Mouse (Mus musculus): ENCODE data around the gene Ctns. TPM values are rescaled to one million over a fixed set of nuclear protein-coding genes. Genes with fewer than 3 reads are reported as not detected.
A peak's percentile ranks its signal among the peaks of the same experiment; 100 is the strongest.

The Ctns gene
- polyA plus RNA-seq (2014; fragmentation: Nextera tagmentation; extraction: Ambion mirVana): 12.7 and 14.9 TPM in 2 replicates

DNA sequence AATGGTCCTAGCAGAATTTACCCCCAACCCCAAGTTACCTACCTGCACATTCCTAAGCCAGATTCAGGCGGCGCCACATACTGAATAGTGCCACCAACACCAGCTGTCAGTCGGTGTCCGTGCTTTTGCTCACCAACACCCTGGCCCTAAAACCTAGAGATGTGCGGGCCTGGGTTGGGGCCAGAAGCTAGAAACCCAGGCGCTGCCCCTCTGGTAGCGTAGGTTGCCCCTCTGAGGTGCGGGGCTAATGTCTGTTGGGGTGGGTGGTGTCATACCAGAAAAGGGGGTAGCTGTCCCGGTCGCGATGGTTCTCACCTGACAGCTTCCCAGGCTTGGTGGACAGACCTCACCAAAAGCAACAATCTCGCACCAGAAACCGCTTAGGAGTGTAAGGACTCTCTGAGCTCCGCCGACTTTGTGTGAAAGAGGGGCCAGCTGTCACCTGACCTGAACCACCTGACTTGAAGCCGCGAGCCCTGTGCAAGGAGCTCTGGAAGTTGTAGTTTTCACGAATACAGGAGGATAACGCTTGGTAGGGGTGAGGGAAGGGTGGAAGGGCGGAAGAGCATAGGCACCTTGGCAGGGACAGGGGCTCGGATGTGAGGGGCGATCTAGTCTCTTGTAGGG is at the start of gene Ctns:
Gene Ctns (minus strand): TSS at position 440 of the 627 bp plus-strand sequence.
- Histone ChIP-seq H3K4me1 (ENCODE audit: control insufficient read depth, insufficient read depth, low read length) (no peaks in the 10 kb centered on the region), H3K27me3 (ENCODE audit: control insufficient read depth, insufficient read depth, low read length) (no peaks in the 10 kb centered on the region), H3K27ac (ENCODE audit: low read depth, low read length) (no peak within 1 kb of the TSS), H3K9ac (ENCODE audit: low read depth, low read length) (peak within 1 kb of the TSS; percentile 75), H3K4me3 (ENCODE audit: low read depth, low read length) (peak within 1 kb of the TSS; percentile 71), H3K36me3 (ENCODE audit: control insufficient read depth, insufficient read depth, low read length) (no peaks in the 10 kb centered on the region), H3K4me2 (peak within 1 kb of the TSS; percentile 99), H3K9me3 (replicated peaks; ENCODE audit: control insufficient read depth, low read length) (no peaks in the 10 kb centered on the region)
- WGBS (ENCODE audit: insufficient replicate concordance): under 1% methylated on average over 22 of the region's 22 CpGs
- peak; percentile 95 for ATAC-seq (replicated peaks; ENCODE audit: insufficient number of reproducible peaks, low FRiP score, low TSS enrichment)

DNA sequence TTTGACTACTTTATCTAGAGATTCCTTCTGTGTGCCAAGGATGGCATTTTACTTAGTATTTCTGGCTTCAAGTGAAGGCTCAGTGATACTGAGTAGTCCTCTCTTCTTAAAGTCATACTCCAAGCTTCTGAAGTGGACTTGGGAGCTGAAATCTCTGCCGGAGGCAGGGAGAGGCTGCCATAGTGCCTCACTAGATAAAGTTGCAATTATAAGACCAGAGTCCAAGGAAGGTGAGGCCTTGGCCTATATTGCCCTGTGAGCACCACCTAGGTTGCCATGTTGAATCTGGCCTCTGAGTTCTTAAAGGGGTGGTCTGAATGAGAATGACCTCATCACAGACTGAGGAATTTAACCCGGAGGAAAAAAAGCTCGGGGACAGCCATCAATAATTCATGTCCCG is 43.9 kb upstream of the Ctns start:
- no peaks in the 10 kb centered on the region for H3K9me3 ChIP-seq (replicated peaks; ENCODE audit: control insufficient read depth, low read length)
- no peaks in the 10 kb centered on the region for H3K36me3 ChIP-seq (ENCODE audit: control insufficient read depth, insufficient read depth, low read length)
- ATAC-seq (replicated peaks; ENCODE audit: insufficient number of reproducible peaks, low FRiP score, low TSS enrichment): no peak
- WGBS (ENCODE audit: insufficient replicate concordance): 81% methylated on average over 4 of the region's 4 CpGs
- no peak overlapping the region for H3K4me3 ChIP-seq (ENCODE audit: low read depth, low read length)
- no peak overlapping the region for H3K4me2 ChIP-seq
- no peak overlapping the region for H3K9ac ChIP-seq (ENCODE audit: low read depth, low read length)
- no peaks in the 10 kb centered on the region for H3K27me3 ChIP-seq (ENCODE audit: control insufficient read depth, insufficient read depth, low read length)
- H3K27ac ChIP-seq (ENCODE audit: low read depth, low read length): no peak overlapping the region
- H3K4me1 ChIP-seq (ENCODE audit: control insufficient read depth, insufficient read depth, low read length): no peaks in the 10 kb centered on the region

DNA sequence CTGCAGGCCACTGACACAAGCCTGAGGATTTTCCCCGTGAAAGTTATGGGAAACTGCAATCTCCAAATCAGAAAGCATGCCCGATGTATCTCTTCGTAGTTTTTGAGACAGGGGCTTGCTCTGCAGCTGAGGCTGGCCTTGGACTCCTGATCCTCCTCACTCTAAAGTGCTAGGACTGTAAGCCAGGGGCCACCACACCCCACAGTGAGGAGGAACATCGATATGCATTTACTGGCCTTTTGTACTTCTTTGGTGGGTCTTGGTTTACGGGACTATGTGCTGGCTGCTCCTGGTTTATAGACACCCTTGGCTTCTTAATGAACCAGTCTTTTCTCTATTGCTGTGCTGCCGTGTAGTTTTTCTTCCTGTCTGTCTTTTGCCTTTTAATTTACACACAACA is 43.4 kb upstream of the Ctns start:
- no peaks in the 10 kb centered on the region for H3K36me3 ChIP-seq (ENCODE audit: control insufficient read depth, insufficient read depth, low read length)
- no peak overlapping the region for H3K4me3 ChIP-seq (ENCODE audit: low read depth, low read length)
- no peak overlapping the region for H3K27ac ChIP-seq (ENCODE audit: low read depth, low read length)
- no peak overlapping the region for H3K4me2 ChIP-seq
- H3K9me3 ChIP-seq (replicated peaks; ENCODE audit: control insufficient read depth, low read length): no peaks in the 10 kb centered on the region
- ATAC-seq (replicated peaks; ENCODE audit: insufficient number of reproducible peaks, low FRiP score, low TSS enrichment): no peak
- no peaks in the 10 kb centered on the region for H3K27me3 ChIP-seq (ENCODE audit: control insufficient read depth, insufficient read depth, low read length)
- H3K9ac ChIP-seq (ENCODE audit: low read depth, low read length): no peak overlapping the region
- no peaks in the 10 kb centered on the region for H3K4me1 ChIP-seq (ENCODE audit: control insufficient read depth, insufficient read depth, low read length)
- 78% methylated on average over 6 of the region's 6 CpGs for WGBS (ENCODE audit: insufficient replicate concordance)

DNA sequence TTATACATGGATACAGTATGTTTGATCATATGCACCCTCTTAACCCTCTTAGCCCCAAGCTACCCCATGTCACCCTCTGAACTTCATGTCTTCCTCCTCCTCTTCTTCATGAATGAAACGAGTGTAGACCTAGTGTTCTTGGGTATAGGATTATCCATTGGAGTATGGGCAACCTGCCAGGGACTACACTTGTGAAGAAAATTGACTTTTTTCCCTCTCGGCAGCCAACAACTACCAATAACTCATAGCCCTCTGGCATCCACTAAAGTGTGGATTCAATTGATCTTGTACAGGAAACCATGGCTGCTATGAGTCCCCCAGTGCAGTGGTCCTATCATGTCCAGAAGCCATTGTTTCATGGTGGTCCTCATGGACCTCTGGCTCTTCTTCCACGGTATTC is 37.9 kb upstream of the Ctns start:
- H3K9ac ChIP-seq (ENCODE audit: low read depth, low read length): no peak overlapping the region
- no peaks in the 10 kb centered on the region for H3K9me3 ChIP-seq (replicated peaks; ENCODE audit: control insufficient read depth, low read length)
- no peak overlapping the region for H3K27ac ChIP-seq (ENCODE audit: low read depth, low read length)
- H3K36me3 ChIP-seq (ENCODE audit: control insufficient read depth, insufficient read depth, low read length): no peaks in the 10 kb centered on the region
- H3K4me2 ChIP-seq: no peak overlapping the region
- H3K27me3 ChIP-seq (ENCODE audit: control insufficient read depth, insufficient read depth, low read length): no peaks in the 10 kb centered on the region
- H3K4me3 ChIP-seq (ENCODE audit: low read depth, low read length): no peak overlapping the region
- H3K4me1 ChIP-seq (ENCODE audit: control insufficient read depth, insufficient read depth, low read length): no peaks in the 10 kb centered on the region
- no peak for ATAC-seq (replicated peaks; ENCODE audit: insufficient number of reproducible peaks, low FRiP score, low TSS enrichment)
- WGBS (ENCODE audit: insufficient replicate concordance): 77% methylated on average over 3 of the region's 3 CpGs

DNA sequence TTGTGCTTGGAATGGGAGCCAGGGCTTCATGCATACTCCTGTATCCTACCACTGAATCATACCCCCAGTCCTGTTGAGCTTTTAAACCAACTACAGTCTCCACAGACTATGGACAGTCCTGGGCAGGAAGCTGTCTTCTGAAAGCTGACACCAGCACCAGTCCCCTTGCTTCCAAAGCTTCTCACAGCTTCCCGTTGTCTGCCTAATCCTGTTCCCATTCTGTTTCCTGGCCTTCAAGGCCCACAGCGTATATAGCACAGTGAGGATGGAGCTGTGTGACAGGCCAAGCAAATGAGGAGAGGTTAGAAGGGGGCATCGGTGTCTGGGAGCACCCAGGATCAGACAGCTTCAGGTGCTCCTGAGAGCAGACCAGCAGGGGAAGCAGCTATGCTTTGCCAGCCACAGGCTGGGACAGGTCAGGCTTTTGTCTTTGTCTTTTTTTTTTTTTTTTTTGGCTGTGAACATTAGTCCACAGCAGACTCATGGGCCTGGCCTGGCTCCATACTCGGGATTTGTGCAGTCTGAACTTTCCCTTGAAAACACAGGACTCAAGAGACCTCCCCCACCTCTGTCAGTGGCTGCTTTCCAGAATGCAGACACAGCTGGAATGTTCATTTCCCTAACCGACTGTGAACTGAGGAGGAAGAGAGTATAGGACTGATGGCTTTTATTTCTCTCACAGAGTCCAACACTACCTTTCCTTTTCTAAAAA is 37.3 kb upstream of the Ctns start:
- WGBS (ENCODE audit: insufficient replicate concordance): 32% methylated on average over 5 of the region's 5 CpGs
- no peaks in the 10 kb centered on the region for H3K9me3 ChIP-seq (replicated peaks; ENCODE audit: control insufficient read depth, low read length)
- H3K4me2 ChIP-seq: no peak overlapping the region
- H3K27me3 ChIP-seq (ENCODE audit: control insufficient read depth, insufficient read depth, low read length): no peaks in the 10 kb centered on the region
- 0 out of 2 replicates have a peak overlapping the region, but pooled peaks have one; percentile 18 for H3K27ac ChIP-seq (ENCODE audit: low read depth, low read length)
- H3K4me3 ChIP-seq (ENCODE audit: low read depth, low read length): no peak overlapping the region
- no peak overlapping the region for H3K9ac ChIP-seq (ENCODE audit: low read depth, low read length)
- ATAC-seq (replicated peaks; ENCODE audit: insufficient number of reproducible peaks, low FRiP score, low TSS enrichment): no peak
- no peaks in the 10 kb centered on the region for H3K36me3 ChIP-seq (ENCODE audit: control insufficient read depth, insufficient read depth, low read length)
- no peaks in the 10 kb centered on the region for H3K4me1 ChIP-seq (ENCODE audit: control insufficient read depth, insufficient read depth, low read length)

DNA sequence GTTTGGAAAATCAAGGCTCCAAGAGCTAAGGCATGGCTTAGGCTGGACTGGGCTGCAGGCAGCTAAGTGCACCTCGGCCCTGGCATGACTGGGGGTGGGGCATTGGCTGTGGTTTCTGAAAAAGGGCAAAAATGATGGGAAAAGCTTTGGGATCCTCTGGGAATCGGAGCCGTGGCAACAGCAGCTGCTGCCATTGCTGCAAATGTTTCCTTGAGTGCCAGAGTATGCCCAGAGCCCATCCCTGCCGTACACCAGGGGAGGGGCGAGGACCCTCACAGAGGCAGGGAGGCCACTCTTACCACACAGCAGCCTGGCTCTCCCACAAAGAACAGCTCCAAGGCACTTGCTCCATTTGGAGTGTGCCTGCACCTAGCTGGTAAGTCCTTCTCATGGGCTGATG is 35.1 kb upstream of the Ctns start, which contains the start of gene Trpv1:
Gene Trpv1 (plus strand): TSS at position 301 of the 400 bp plus-strand sequence.
- no peaks in the 10 kb centered on the region for H3K4me1 ChIP-seq (ENCODE audit: control insufficient read depth, insufficient read depth, low read length)
- no peak within 1 kb of the TSS for H3K4me3 ChIP-seq (ENCODE audit: low read depth, low read length)
- 74% methylated on average over 5 of the region's 5 CpGs for WGBS (ENCODE audit: insufficient replicate concordance)
- no peak within 1 kb of the TSS for H3K9ac ChIP-seq (ENCODE audit: low read depth, low read length)
- H3K4me2 ChIP-seq: no peak within 1 kb of the TSS
- no peak within 1 kb of the TSS for H3K27ac ChIP-seq (ENCODE audit: low read depth, low read length)
- no peak for ATAC-seq (replicated peaks; ENCODE audit: insufficient number of reproducible peaks, low FRiP score, low TSS enrichment)
- no peaks in the 10 kb centered on the region for H3K36me3 ChIP-seq (ENCODE audit: control insufficient read depth, insufficient read depth, low read length)
- no peaks in the 10 kb centered on the region for H3K9me3 ChIP-seq (replicated peaks; ENCODE audit: control insufficient read depth, low read length)
- H3K27me3 ChIP-seq (ENCODE audit: control insufficient read depth, insufficient read depth, low read length): no peaks in the 10 kb centered on the region

DNA sequence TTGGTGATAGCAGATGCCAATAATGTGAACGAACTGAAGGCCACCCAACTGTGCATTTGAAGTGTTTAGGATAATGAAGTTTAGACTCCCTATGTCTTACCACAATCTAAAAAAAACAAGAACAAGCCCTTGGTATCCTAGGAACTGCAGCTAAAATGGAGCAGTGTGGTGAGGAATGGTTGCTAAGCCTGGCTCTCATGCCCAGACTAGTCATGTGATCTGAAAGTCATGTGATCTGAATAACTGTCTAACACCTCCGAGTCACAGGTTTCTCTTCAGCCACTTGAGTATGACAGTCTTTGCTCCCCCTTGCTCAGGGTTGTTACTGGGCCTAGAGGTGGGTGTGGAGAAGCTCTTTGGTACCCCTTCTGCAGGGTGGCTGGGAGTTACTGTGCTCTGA is 33.7 kb upstream of the Ctns start:
- no peaks in the 10 kb centered on the region for H3K4me1 ChIP-seq (ENCODE audit: control insufficient read depth, insufficient read depth, low read length)
- H3K4me3 ChIP-seq (ENCODE audit: low read depth, low read length): no peak overlapping the region
- H3K9ac ChIP-seq (ENCODE audit: low read depth, low read length): no peak overlapping the region
- WGBS (ENCODE audit: insufficient replicate concordance): 52% methylated on average over 2 of the region's 2 CpGs
- no peaks in the 10 kb centered on the region for H3K9me3 ChIP-seq (replicated peaks; ENCODE audit: control insufficient read depth, low read length)
- no peaks in the 10 kb centered on the region for H3K36me3 ChIP-seq (ENCODE audit: control insufficient read depth, insufficient read depth, low read length)
- no peaks in the 10 kb centered on the region for H3K27me3 ChIP-seq (ENCODE audit: control insufficient read depth, insufficient read depth, low read length)
- no peak for ATAC-seq (replicated peaks; ENCODE audit: insufficient number of reproducible peaks, low FRiP score, low TSS enrichment)
- no peak overlapping the region for H3K4me2 ChIP-seq
- no peak overlapping the region for H3K27ac ChIP-seq (ENCODE audit: low read depth, low read length)

DNA sequence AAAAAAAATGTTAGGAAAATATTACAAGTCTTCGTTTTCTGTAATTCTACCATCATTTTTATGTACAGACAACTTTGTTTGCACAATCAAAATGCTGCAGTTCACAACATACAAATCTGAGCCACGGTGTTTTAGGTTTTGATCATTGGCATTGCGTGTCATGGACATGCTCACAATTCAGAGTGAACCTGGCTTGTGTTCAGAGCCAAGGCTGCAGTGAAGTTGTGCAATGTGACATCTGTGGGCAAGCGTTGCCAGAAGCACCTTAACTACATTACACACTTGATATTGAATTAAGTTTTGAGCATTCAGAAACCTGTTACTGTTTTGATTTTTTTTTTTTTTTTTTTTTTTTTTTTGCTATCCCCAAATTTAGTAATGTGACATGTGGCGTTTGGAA is 31.2 kb upstream of the Ctns start:
- H3K4me3 ChIP-seq (ENCODE audit: low read depth, low read length): no peak overlapping the region
- no peak overlapping the region for H3K27ac ChIP-seq (ENCODE audit: low read depth, low read length)
- H3K9ac ChIP-seq (ENCODE audit: low read depth, low read length): no peak overlapping the region
- H3K36me3 ChIP-seq (ENCODE audit: control insufficient read depth, insufficient read depth, low read length): no peaks in the 10 kb centered on the region
- no peaks in the 10 kb centered on the region for H3K9me3 ChIP-seq (replicated peaks; ENCODE audit: control insufficient read depth, low read length)
- 84% methylated on average over 5 of the region's 5 CpGs for WGBS (ENCODE audit: insufficient replicate concordance)
- no peaks in the 10 kb centered on the region for H3K27me3 ChIP-seq (ENCODE audit: control insufficient read depth, insufficient read depth, low read length)
- H3K4me1 ChIP-seq (ENCODE audit: control insufficient read depth, insufficient read depth, low read length): no peaks in the 10 kb centered on the region
- ATAC-seq (replicated peaks; ENCODE audit: insufficient number of reproducible peaks, low FRiP score, low TSS enrichment): no peak
- no peak overlapping the region for H3K4me2 ChIP-seq

DNA sequence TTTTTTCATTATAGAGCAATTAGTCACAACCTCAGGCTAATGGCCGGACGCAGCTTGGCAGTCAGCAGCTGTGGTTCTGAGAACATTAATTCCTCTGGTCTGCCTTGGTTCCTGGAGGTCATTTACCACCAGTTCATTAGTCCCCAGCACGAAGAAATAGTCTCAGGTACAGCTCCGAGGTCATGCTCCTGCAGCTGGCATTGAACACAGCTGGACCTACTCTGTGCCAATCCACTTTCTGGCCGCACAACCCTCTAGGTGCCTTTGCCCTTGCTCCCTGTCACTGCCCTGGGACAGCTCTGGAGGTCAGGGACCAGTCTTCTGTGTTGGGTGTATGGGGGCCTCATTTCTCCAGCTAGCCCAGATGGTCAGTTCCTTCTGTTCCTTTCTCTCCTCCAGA is 30.0 kb upstream of the Ctns start:
- WGBS (ENCODE audit: insufficient replicate concordance): 84% methylated on average over 5 of the region's 5 CpGs
- no peaks in the 10 kb centered on the region for H3K9me3 ChIP-seq (replicated peaks; ENCODE audit: control insufficient read depth, low read length)
- ATAC-seq (replicated peaks; ENCODE audit: insufficient number of reproducible peaks, low FRiP score, low TSS enrichment): no peak

More for the DNA sequence above, 30.0 kb upstream of the Ctns start:
- no peak overlapping the region for H3K4me3 ChIP-seq (ENCODE audit: low read depth, low read length)
- H3K4me2 ChIP-seq: no peak overlapping the region
- H3K9ac ChIP-seq (ENCODE audit: low read depth, low read length): no peak overlapping the region
- no peaks in the 10 kb centered on the region for H3K36me3 ChIP-seq (ENCODE audit: control insufficient read depth, insufficient read depth, low read length)
- no peaks in the 10 kb centered on the region for H3K27me3 ChIP-seq (ENCODE audit: control insufficient read depth, insufficient read depth, low read length)
- no peak overlapping the region for H3K27ac ChIP-seq (ENCODE audit: low read depth, low read length)
- no peaks in the 10 kb centered on the region for H3K4me1 ChIP-seq (ENCODE audit: control insufficient read depth, insufficient read depth, low read length)

Data from heart, embryonic 11.5 days (tissue).